In the genomic region with DNA sequence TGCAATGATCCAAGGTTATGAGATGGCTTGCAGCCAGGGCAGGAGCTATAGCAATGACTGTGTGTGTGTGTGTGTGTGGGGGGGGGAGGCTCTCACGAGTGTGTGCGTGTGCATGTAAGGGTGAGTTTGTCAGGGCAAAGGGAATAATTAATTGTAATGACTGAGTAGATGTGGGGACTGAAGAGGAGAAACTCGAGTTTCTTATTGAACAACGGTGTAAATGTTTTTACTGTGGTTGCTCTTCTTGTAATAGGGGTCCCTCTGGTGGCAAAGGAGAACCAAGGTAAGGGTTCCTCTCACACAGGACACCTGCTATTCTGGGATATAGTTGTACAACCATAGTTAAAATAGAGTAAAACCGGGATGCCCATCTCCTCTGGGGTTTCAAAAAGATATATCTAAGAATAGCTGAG, we compare ENCODE assay signal across 8 mouse cellular contexts.
A peak's percentile ranks its signal among the peaks of the same experiment; 100 is the strongest.
DNase-seq lines count a peak whose midpoint lies in the region; ATAC-seq lines count a peak whose summit lies in the region.

No protein-coding gene starts in this region.

- no peak overlapping the region for H3K27ac ChIP-seq in midbrain, embryonic 13.5 days
- no peak overlapping the region for H3K27ac ChIP-seq in midbrain, embryonic 10.5 days (replicated peaks)
- H3K27ac ChIP-seq in hindbrain, embryonic 16.5 days (ENCODE audit: low read depth, low read length), result no peak overlapping the region

- H3K4me3 ChIP-seq in midbrain, embryonic 13.5 days (replicated peaks), result no peak overlapping the region
- no peak overlapping the region for H3K4me3 ChIP-seq in midbrain, embryonic 10.5 days
- H3K4me3 ChIP-seq in hindbrain, embryonic 16.5 days (ENCODE audit: low read length), result no peak overlapping the region

- no peaks in the 10 kb centered on the region for H3K9me3 ChIP-seq in midbrain, embryonic 13.5 days
- no peaks in the 10 kb centered on the region for H3K9me3 ChIP-seq in midbrain, embryonic 10.5 days (replicated peaks)
- no peaks in the 10 kb centered on the region for H3K9me3 ChIP-seq in hindbrain, embryonic 16.5 days (ENCODE audit: control insufficient read depth, low read length)

- H3K4me2 ChIP-seq in midbrain, embryonic 13.5 days (replicated peaks), result no peak overlapping the region
- H3K4me2 ChIP-seq in hindbrain, embryonic 16.5 days (ENCODE audit: low read length), result no peak overlapping the region

- 0 out of 2 replicates have a peak, but pooled peaks cover 5% of the 10 kb centered on the region for H3K4me1 ChIP-seq in midbrain, embryonic 13.5 days (replicated peaks)
- H3K4me1 ChIP-seq in midbrain, embryonic 10.5 days, result peaks cover 13% of the 10 kb centered on the region
- H3K4me1 ChIP-seq in hindbrain, embryonic 16.5 days (ENCODE audit: control insufficient read depth, insufficient read depth, low read depth, low read length), result no peaks in the 10 kb centered on the region

- no peaks in the 10 kb centered on the region for H3K36me3 ChIP-seq in midbrain, embryonic 13.5 days
- no peaks in the 10 kb centered on the region for H3K36me3 ChIP-seq in midbrain, embryonic 10.5 days
- no peaks in the 10 kb centered on the region for H3K36me3 ChIP-seq in hindbrain, embryonic 16.5 days (ENCODE audit: control insufficient read depth, insufficient read depth, low read length)

- 0 out of 2 replicates have a peak, but pooled peaks cover 4% of the 10 kb centered on the region for H3K27me3 ChIP-seq in midbrain, embryonic 13.5 days
- H3K27me3 ChIP-seq in midbrain, embryonic 10.5 days (ENCODE audit: low read depth, poor library complexity, severe bottlenecking), result peaks cover 12% of the 10 kb centered on the region
- H3K27me3 ChIP-seq in hindbrain, embryonic 16.5 days (replicated peaks; ENCODE audit: control insufficient read depth, insufficient read depth, low read length), result no peaks in the 10 kb centered on the region

- peak; percentile 46 for DNase-seq in adrenal gland, postnatal 14 days
- no peak for DNase-seq in adrenal gland, adult 18-20 months (ENCODE audit: low spot score in 2 of 2)
- no peak for DNase-seq in midbrain, embryonic 10.5 days (ENCODE audit: low spot score)
- peak; percentile 61 for DNase-seq in cerebellum, adult 8-10 months
- DNase-seq in spleen, postnatal 4 days (ENCODE audit: low spot score in 2 of 2), result no peak

- peak; percentile 24; the same call in 1 of the 2 replicates for ATAC-seq in midbrain, embryonic 13.5 days
- ATAC-seq in hindbrain, embryonic 16.5 days, result peak; percentile 55; the same call in 1 of the 2 replicates
- peak; percentile 54 for ATAC-seq in megakaryocyte, adult 5-6 weeks (ENCODE audit: poor library complexity, severe bottlenecking)

- H3K9ac ChIP-seq in midbrain, embryonic 13.5 days (replicated peaks), result no peak overlapping the region
- H3K9ac ChIP-seq in hindbrain, embryonic 16.5 days (ENCODE audit: low read depth, low read length), result no peak overlapping the region

- 47% methylated on average over 5 of the region's 5 CpGs for WGBS in midbrain, embryonic 13.5 days
- 44% methylated on average over 5 of the region's 5 CpGs for WGBS in midbrain, embryonic 10.5 days
- WGBS in hindbrain, embryonic 16.5 days, result 32% methylated on average over 5 of the region's 5 CpGs

Comparison
In these comparisons a context has a peak if more than half of its experiments do, and no peak if none do; other contexts are left out.
1. DNase-seq: peak in adrenal gland, postnatal 14 days (single experiment) and cerebellum, adult 8-10 months (single experiment); none in adrenal gland, adult 18-20 months (0 of 2), midbrain, embryonic 10.5 days (single experiment) and spleen, postnatal 4 days (0 of 2).
2. Peak in every context shown above with its lines, with median percentiles within 50 percentile points of each other: ATAC-seq.